Mouse (Mus musculus) urinary bladder, adult 2 months (tissue): ENCODE data around the gene Pcp4. TPM values are rescaled to one million over a fixed set of nuclear protein-coding genes. Genes with fewer than 3 reads are reported as not detected.
"Not testable (repeated sequence)": the region's sequence is repeated elsewhere in the genome, so short reads cannot be mapped to it uniquely, and the experiment has no call there.

ENCODE experiments used
- DNase-seq: peaks from one replicate; pipeline ENCODE4 v3.0.0; 2022; ENCODE audit warnings: low spot score
- polyA plus RNA-seq: library from polyadenylated mRNA; depleted of rRNA; stranded (reverse); fragments of >200 nt; gene quantifications from 2 replicates; pipeline ENCODE4 v1.2.3, GENCODE M21; 2012; rRNA removed

The Pcp4 gene
- 419 and 563 TPM in 2 replicates for polyA plus RNA-seq

GRCm38 (mm10) chr16:96467445-96467844, at the start of gene Pcp4:
TSS of gene Pcp4 (plus strand) at chr16:96467606.
- peak; percentile 58 for DNase-seq

- no peak for DNase-seq
Observed at GRCm38 (mm10) chr16:96425044-96425443, 42.4 kb upstream of the Pcp4 start.

GRCm38 (mm10) chr16:96426671-96427070, 40.7 kb upstream of the Pcp4 start:
- DNase-seq: no peak

DNA sequence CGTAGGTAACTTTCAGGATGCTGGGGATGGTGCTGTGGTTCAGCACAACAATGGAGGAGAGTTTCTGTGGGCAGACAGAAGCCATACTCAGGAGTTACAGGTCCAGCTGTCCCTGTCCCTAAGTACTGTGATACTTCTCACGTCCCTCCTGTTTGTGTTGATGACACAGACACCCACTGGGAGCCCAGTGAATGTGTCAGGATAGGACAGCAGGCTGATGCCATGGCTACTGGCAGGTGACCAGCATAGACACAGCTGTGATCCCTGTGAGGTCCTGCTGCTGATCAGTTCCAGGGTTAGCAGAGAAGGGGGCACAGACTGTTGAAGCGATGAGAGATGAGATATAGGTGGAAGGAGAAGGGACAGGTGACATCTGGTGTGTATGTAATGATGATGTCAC, 38.4 kb upstream of the Pcp4 start:
- DNase-seq: no peak

- no peak for DNase-seq
Observed at GRCm38 (mm10) chr16:96433266-96433665, 34.1 kb upstream of the Pcp4 start.

DNA sequence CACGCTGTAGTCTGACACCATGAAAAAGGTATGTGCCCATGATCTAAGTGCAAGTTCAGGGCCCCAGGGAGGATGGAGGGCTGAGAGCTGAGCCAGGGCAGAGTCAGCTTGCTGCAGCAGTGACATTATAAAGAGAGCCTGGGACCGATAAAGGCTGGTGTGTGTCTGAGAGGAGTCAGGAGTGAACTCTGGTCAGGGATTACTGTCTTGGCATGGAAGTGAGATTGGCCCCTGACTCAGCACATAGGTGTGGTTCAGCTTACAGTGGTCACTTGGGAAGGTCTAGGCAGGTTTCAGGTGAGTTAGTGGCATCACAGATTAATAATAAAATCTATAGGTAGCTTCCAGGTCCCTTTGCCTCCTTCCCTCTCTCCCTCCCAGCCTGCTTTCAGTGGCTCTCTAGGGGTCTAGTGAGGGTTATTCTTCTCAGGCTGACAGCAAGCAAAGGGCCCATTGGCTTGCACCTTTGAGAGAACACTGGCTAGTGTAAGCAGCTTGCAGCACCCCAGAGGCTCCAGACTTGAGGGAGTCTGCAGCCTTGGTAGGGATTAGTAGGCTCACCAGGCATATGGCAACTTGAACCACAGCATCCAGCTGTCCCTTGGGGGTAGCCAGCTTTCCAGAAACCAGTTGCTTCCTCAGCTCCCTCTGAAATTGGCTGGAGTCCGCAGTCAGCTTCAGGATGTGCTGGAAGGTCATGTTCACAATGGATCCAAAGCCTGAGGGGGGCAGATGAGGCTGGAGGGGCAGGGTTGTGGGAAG, 33.2 kb upstream of the Pcp4 start:
- no peak for DNase-seq

GRCm38 (mm10) chr16:96438946-96439345, 28.5 kb upstream of the Pcp4 start:
- DNase-seq: no peak

GRCm38 (mm10) chr16:96439682-96440081, 27.7 kb upstream of the Pcp4 start:
- DNase-seq: no peak

- DNase-seq: no peak
Observed at GRCm38 (mm10) chr16:96440871-96441270, 26.5 kb upstream of the Pcp4 start.

DNA sequence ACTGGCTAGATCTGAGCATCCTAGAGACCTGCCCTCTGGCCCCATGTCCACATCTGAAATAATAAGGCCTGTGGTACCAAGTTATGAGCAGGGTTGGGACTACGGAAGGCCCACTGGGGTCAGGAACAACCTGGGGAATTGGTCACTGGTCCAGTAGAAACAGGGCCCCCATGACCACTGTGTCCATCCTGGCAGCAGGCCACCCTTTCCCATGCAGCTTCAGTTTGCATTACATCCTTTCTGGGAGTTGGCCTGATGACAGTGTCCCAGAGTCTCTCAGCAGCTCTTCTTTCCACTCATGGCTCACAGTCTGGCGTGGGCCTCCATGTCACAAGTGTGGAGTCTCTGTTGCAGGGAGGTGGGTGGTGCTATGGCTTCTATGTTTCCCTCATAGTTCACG, 25.6 kb upstream of the Pcp4 start:
- DNase-seq: no peak

DNA sequence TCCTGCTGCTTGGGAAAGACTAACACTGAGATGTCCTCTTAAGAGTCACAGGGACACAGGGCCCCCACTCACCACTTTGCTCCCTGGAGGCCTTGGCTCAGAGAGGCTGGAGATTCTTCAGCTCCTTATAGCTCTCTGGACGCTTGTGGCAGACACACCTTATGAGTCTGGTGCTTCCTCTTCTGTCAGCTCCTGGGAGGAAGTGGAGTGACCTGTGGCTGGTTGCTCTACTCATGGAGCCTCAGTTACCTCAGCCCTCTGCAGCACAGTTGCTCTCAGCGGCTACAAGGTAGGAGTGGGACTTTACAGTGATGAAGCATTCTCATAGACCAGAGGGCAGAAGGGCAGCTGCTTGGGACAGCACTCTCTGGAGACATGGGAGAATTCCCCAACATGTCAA, 23.9 kb upstream of the Pcp4 start, which contains the start of gene Itgb2l:
TSS of gene Itgb2l (minus strand) at position 152 of the 400 bp plus-strand sequence.
- DNase-seq: no peak

DNA sequence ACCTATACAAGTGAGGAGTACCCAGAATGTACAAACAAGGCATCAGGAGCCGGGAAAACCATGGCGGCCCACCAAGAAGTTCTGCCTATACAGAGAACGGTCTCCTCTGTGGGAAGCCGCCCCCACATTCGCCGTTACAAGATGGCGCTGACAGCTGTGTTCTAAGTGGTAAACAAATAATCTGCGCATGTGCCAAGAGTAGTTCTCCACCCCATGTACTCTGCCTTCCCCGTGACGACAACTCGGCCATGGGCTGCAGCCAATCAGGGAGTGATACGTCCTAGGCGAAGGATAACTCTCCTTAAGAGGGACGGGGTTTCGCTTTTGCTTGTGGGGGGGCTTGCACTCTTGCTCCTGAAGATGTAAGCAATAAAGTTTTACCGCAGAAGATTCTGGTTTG, 16.5 kb upstream of the Pcp4 start:
- not testable (repeated sequence) for DNase-seq

- no peak for DNase-seq
Observed at GRCm38 (mm10) chr16:96454086-96454485, 13.3 kb upstream of the Pcp4 start.

- no peak for DNase-seq
Observed at GRCm38 (mm10) chr16:96457612-96458011, 9.8 kb upstream of the Pcp4 start.

DNA sequence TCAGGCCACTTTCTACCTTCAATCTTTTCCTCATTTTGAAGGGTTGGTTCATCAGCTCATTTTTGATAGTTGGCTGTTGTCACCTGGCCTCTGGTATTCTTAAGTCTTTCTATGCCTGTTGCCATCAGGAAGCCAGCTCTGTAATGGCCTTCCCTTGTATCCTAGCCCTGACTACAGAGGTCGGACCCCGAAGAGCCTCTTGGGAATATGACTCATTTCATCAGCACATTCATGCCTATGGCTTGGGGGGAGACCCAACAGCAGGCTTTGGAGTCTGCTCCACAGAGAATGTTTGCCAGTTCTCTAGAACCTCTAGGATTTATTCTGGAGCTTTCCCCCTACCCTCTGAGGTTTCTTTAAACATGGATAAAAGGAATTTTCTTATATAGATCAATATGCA, 8.1 kb upstream of the Pcp4 start:
- no peak for DNase-seq

- no peak for DNase-seq
Observed at GRCm38 (mm10) chr16:96460788-96461187, 6.6 kb upstream of the Pcp4 start.

- no peak for DNase-seq
Observed at GRCm38 (mm10) chr16:96468011-96468410, 605 bp downstream of the Pcp4 start.

GRCm38 (mm10) chr16:96468698-96469097, 1.3 kb downstream of the Pcp4 start:
- DNase-seq: no peak

DNA sequence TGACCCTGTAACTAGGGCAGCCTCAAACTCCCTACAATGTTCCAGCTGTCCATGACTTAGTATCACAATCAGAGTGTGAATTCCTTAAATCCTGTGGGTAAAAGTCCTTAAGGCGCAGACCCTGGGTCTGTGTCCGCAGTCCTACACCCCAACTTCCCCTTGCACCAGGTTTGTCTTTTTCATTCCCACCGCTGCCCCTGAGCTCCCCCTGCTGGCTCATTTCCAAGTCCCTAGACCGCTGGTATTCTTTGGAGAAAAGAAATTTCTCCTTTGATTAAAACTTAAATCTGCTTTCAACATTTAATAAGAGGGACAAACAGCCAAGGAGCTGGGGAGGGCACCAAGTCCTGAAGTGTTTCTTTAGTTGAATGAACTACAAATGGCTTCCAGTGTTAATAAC, 2.2 kb downstream of the Pcp4 start:
- no peak for DNase-seq

DNA sequence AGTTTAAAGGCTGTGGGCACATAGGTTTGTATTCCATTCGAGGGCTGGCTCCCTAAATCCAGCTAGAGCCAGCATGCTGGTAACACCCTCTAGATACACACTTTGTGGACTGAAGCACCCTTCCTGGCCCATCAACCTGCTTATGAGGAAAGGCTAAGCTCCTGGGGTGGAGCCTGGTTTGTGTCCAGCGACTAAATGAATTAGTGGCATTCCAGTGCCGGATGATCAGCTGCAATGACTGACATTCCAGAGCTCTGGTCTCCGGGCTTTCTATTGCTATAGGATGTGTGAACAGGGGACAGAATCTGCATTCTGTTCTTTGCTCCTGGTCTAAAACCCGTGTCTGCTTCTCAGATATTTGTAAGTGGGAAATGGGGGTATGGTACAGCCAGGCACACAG, 5.0 kb downstream of the Pcp4 start:
- DNase-seq: no peak

DNA sequence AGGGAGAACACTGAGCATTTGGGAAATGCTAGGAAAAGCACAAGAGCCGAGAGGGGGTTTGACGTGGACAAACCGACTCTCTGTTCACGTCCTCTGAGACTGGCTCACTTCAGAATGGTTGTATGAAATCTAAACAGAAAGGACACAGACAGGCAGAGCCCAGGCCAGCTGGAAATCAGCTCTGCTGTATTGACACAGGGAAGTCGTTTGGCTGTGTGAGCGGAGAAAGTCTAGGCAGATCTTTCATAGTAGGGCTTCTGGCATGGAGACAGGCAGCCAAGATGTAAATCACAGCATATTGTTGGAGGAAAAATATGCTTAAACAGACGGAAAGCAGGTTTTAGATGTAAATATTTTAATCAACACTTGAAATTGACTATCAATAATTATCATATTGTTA, 5.4 kb downstream of the Pcp4 start:
- DNase-seq: no peak

DNA sequence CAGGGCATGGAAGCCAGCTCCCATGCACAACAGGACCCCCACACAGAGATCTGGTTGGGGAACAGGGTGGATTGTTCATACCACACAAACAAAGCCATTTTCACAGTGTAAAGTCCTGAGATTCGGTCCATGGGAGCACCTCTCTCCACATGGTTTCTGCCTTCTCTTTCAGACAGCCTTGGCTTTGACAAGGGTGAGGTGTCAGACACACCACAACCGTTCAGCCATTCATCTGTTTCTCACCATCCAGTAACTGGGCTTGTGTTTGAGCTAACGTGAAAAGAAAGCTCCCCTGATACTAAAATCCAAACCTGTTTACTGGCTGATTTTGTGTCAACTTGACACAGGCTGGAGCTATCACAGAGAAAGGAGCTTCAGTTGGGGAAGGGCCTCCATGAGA, 6.8 kb downstream of the Pcp4 start:
- no peak for DNase-seq

DNA sequence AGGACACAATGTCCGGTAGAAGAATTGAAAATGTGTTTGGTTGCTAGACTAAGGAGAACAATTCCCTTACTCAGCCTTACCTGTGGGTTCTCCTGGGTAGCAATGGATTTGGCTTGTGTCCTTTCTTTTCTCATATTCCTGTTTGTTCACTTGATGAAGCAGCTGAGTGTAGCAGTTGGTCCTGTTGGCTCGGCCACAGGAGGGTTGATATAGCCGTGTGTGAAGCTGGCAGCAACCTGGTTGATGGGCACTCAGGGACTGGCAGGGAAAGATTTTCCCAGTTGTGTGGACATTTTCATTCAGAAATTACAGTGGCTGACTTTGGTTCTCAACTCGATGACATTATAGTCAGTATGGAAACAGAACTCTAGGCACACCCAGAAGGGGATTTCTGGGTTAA, 14.4 kb downstream of the Pcp4 start:
- no peak for DNase-seq
